Mouse (Mus musculus) liver, postnatal 0 days (tissue): Measurements from ENCODE around the gene Olfr1367.

ENCODE experiments used
- CTCF ChIP-seq: sonication (generic); IDR thresholded peaks from 2 replicates; pipeline ENCODE4 v1.5.1; 2016; ENCODE audit warnings: antibody characterized with exemption, low read depth
- EP300 ChIP-seq: IDR thresholded peaks from 2 replicates; pipeline ENCODE4 v1.6.1; 2016; ENCODE audit warnings: antibody characterized with exemption, low read depth, mild to moderate bottlenecking

DNA sequence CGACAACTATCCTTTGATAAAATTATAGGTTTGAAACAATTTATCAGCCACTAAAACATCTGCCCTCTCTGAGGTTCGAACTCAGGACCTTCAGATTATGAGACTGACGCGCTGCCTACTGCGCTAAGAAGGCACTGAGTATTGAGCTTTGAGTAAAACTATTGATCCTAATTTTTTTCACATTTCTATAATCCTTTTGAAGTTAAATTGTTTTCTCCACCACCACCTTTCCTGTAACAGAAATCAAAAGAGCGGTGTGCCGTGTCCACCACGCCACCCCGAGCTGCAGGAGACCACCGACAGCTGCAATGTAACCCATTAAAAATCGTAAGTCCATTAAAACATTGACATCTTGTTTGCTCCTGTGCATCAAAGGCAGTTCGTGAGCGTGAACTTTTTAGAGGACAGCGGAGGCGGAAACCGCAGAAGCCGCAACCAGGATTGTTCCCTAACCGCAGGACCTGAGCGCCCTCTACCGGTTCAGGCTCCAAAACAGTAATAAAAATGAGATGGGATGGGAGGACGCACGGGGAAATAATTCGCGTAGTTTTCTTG is 20.0 kb upstream of the Olfr1367 start:
- TF ChIP-seq CTCF (peak; percentile 83), EP300 (no peak)
